Mouse (Mus musculus) heart, postnatal 0 days (tissue): ENCODE measurements at regions not wholly inside any gene's neighbourhood (a gene's known extent, or its start where the extent isn't known, plus 50 kb on each side); places are given as distances from the start of the nearest gene placed in this dataset.
"Not testable (repeated sequence)": the region's sequence is repeated elsewhere in the genome, so short reads cannot be mapped to it uniquely, and the experiment has no call there.

ENCODE experiments used
- ATAC-seq: fragments of 200-750 bp; cut with Nextera tagmentation; 2 replicates; pipeline ENCODE4 v1.8.0; 2017; ENCODE audit warnings: low read depth, moderate number of reproducible peaks, moderate library complexity; ENCODE audit not compliant: insufficient read depth
- DNase-seq: peaks from one replicate; pipeline ENCODE4 v3.0.0-alpha.2; 2016; ENCODE audit warnings: low spot score
- H3K27ac ChIP-seq: fragments of 300-500 bp; sonication (generic); 2 replicates; pipeline ENCODE4 v1.5.1; 2014; ENCODE audit warnings: low read depth, mild to moderate bottlenecking
- H3K27me3 ChIP-seq: fragments of 300-500 bp; sonication (generic); 2 replicates; pipeline ENCODE4 v1.6.1; 2014; ENCODE audit warnings: low read length, mixed read lengths; ENCODE audit not compliant: control insufficient read depth, insufficient read depth
- H3K36me3 ChIP-seq: fragments of 300-500 bp; sonication (generic); replicated peaks from 2 replicates; pipeline ENCODE4 v1.6.1; 2014; ENCODE audit warnings: low read length, mixed read lengths; ENCODE audit not compliant: control insufficient read depth, insufficient read depth
- H3K4me1 ChIP-seq: fragments of 300-500 bp; sonication (generic); 2 replicates; pipeline ENCODE4 v1.6.1; 2014; ENCODE audit warnings: antibody characterized with exemption; ENCODE audit not compliant: control insufficient read depth, insufficient read depth
- H3K4me2 ChIP-seq: fragments of 300-500 bp; sonication (generic); 2 replicates; pipeline ENCODE4 v1.6.1; 2014; ENCODE audit warnings: low read depth, mild to moderate bottlenecking, low read length, moderate library complexity
- H3K4me3 ChIP-seq: fragments of 300-500 bp; sonication (generic); 2 replicates; pipeline ENCODE4 v1.5.1; 2014; ENCODE audit warnings: low read depth, low read length
- H3K9ac ChIP-seq: fragments of 300-500 bp; sonication (generic); replicated peaks from 2 replicates; pipeline ENCODE4 v1.6.1; 2014; ENCODE audit warnings: low read depth, low read length, mixed read lengths
- H3K9me3 ChIP-seq: fragments of 300-500 bp; sonication (generic); replicated peaks from 2 replicates; pipeline ENCODE4 v1.6.1; 2016; ENCODE audit warnings: low read length; ENCODE audit not compliant: control insufficient read depth
- CTCF ChIP-seq: IDR thresholded peaks from 2 replicates; pipeline ENCODE4 v1.5.1; 2016; ENCODE audit warnings: antibody characterized with exemption, control low read depth, low read depth
- EP300 ChIP-seq: IDR thresholded peaks from 2 replicates; pipeline ENCODE4 v1.6.1; 2016; ENCODE audit warnings: antibody characterized with exemption, low read depth
- WGBS: fragments of 180-500 bp; shearing (Covaris S2); extraction: QIAGEN DNeasy Blood & Tissue Kit; methylation state at CpG from one replicate; pipeline ENCODE4 v1.1.7; 2014; 5-methylcytosine and 5-hydroxymethylcytosine counted together

DNA sequence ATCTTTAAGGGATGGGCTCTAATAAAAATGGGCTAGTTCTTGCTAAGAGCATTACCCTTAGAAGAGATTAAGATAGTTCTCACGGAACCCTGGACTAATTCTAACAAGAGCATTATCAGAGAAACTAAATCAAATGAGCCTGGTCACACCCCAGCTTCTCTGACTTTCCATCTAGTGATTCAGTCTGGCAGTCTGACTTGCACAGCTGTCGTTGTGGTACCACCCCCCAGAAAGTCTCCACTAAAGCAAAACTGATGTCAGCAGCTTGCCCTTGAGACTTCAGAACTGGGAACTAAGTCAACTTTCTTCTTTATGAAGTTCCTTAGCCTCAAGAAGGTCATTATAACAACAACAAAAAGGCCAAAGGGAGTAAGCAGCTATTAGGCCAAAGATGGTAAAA lies 126.5 kb upstream of the Max start:
- Histone ChIP-seq H3K4me2 (no peak overlapping the region), H3K9me3 (no peaks in the 10 kb centered on the region), H3K27me3 (no peaks in the 10 kb centered on the region), H3K36me3 (no peaks in the 10 kb centered on the region), H3K4me1 (peaks cover 7% of the 10 kb centered on the region; the same call in 1 of the 2 replicates), H3K9ac (no peak overlapping the region), H3K27ac (no peak overlapping the region), H3K4me3 (no peak overlapping the region)
- WGBS, result 52% methylated on average over 2 of the region's 2 CpGs
- no peak for TF ChIP-seq EP300
- no peak for TF ChIP-seq CTCF
- no peak for DNase-seq
- ATAC-seq, result no peak

- H3K4me1 ChIP-seq, H3K36me3 ChIP-seq, H3K27me3 ChIP-seq, H3K4me3 ChIP-seq, H3K9ac ChIP-seq, H3K27ac ChIP-seq, ATAC-seq, DNase-seq, H3K4me2 ChIP-seq, H3K9me3 ChIP-seq: not testable (repeated sequence)
- WGBS, result 83% methylated on average over 1 of the region's 1 CpGs
Measured at GRCm38 (mm10) chr12:77086931-77087330, 124.9 kb upstream of the Max start.

DNA sequence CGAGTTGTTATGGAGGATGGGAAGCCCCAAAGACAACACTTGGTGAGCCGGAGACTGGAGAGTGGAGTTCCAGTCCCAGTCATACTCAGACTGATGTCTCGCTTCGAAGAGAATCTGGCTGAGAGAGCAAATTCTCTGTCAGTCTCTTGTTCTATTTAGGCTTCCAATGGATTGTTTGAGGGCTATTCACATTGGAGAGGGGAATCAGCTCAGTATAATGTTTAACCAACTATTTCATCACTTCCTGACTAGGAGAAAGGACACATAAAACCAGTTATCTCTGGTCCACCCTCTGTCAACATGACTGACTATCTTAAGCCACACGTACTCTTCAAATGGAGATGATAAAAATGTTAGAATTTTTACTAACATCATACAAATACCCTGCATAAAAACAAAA lies 123.9 kb upstream of the Max start:
- ATAC-seq, result no peak
- DNase-seq, result no peak

DNA sequence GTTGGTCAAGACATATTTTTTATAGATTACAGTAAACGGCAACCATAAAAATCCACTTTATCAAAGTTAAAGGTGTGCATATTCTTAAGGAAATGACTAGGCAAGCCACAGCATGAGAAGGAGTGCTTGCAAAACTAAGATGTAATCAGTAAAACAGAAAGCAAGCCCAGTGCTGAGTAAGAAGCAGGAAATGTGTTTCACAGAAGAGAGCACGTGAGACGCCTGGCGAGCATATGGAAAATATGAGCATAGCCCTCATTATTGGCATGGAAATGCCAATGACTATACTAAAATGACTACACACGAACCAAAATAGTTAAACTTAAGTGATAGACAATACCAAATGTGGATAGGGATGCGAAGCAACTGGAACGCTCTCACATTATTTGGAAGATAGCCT lies 123.2 kb upstream of the Max start:
- H3K4me1 ChIP-seq, result no peaks in the 10 kb centered on the region
- WGBS, result 61% methylated on average over 7 of the region's 7 CpGs
- TF ChIP-seq EP300 (no peak), CTCF (no peak)
- H3K9me3 ChIP-seq, result no peaks in the 10 kb centered on the region
- no peak overlapping the region for H3K4me3 ChIP-seq
- no peak for ATAC-seq
- no peak for DNase-seq
- no peak overlapping the region for H3K27ac ChIP-seq
- no peak overlapping the region for H3K4me2 ChIP-seq
- H3K36me3 ChIP-seq, result no peaks in the 10 kb centered on the region
- H3K27me3 ChIP-seq, result no peaks in the 10 kb centered on the region
- H3K9ac ChIP-seq, result no peak overlapping the region

More for the DNA sequence above, 123.9 kb upstream of the Max start:
- Histone ChIP-seq H3K9me3 (no peaks in the 10 kb centered on the region), H3K4me3 (no peak overlapping the region), H3K27ac (no peak overlapping the region), H3K4me2 (no peak overlapping the region), H3K27me3 (no peaks in the 10 kb centered on the region), H3K4me1 (no peaks in the 10 kb centered on the region), H3K9ac (no peak overlapping the region), H3K36me3 (no peaks in the 10 kb centered on the region)
- WGBS, result 81% methylated on average over 5 of the region's 5 CpGs
- TF ChIP-seq CTCF (no peak), EP300 (no peak)

GRCm38 (mm10) chr12:77084744-77085143 lies 122.7 kb upstream of the Max start:
- Histone ChIP-seq H3K27me3 (no peaks in the 10 kb centered on the region), H3K9ac (no peak overlapping the region), H3K36me3 (no peaks in the 10 kb centered on the region), H3K4me3 (no peak overlapping the region), H3K9me3 (no peaks in the 10 kb centered on the region), H3K27ac (no peak overlapping the region), H3K4me1 (no peaks in the 10 kb centered on the region), H3K4me2 (no peak overlapping the region)
- 84% methylated on average over 5 of the region's 5 CpGs for WGBS
- no peak for DNase-seq
- ATAC-seq, result no peak
- TF ChIP-seq CTCF (no peak), EP300 (no peak)

DNA sequence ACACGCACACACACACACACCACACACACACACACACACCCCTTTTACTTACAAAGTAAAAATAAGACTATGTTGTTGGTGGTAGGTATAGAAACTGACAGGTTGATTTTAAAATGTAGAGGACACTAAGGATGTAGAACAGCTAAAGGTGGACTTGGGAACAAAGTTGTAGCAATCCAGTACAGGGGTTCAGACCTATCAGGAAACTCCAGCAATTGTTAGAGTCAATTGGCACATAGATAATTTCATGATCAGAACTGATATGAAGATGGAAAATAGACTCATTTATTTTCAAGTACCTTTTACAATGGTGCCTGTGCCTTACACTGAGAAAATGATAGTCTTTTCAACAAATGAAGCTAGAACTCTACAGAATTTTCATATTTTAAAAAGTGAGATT lies 122.3 kb upstream of the Max start:
- H3K4me3 ChIP-seq, result no peak overlapping the region
- no peaks in the 10 kb centered on the region for H3K9me3 ChIP-seq
- no peak overlapping the region for H3K4me2 ChIP-seq
- WGBS, result 58% methylated on average over 1 of the region's 1 CpGs
- no peaks in the 10 kb centered on the region for H3K27me3 ChIP-seq
- TF ChIP-seq CTCF, result no peak
- DNase-seq (no peak), ATAC-seq (no peak)
- H3K4me1 ChIP-seq, result no peaks in the 10 kb centered on the region
- H3K9ac ChIP-seq, result no peak overlapping the region
- H3K27ac ChIP-seq, result no peak overlapping the region
- no peaks in the 10 kb centered on the region for H3K36me3 ChIP-seq
